Mouse (Mus musculus): ENCODE measurements around the gene Usp36. TPM values are rescaled to one million over a fixed set of nuclear protein-coding genes. Genes with fewer than 3 reads are reported as not detected.
"Not testable (repeated sequence)": the region's sequence is repeated elsewhere in the genome, so short reads cannot be mapped to it uniquely, and the experiment has no call there.

Usp36 gene
- polyA plus RNA-seq, 1 experiment from 2014 or later, result 16.0 TPM

DNA sequence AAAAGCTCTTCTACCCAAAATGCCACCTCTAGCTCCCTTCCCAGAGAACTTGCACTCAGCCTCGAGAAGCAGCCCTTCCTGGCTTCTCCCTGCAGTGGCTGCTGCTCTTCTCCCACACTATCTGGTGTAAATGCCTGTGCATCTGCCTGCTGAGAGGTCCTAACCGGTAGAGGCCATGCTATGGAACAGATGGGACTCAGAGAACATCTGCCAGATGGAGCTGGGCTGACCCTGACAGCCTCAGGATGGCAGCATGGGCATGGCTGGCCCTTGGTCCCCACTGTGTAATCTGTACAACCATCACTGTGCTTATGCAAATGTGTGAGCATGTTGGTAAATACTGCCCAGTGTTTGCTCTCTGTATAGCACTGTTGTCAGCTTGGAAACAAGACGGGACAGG lies 32.6 kb upstream of the Usp36 start:
- Histone ChIP-seq H3K27me3 (no peaks in the 10 kb centered on the region), H3K4me3 (no peak overlapping the region), H3K4me1 (replicated peaks) (peaks cover 48% of the 10 kb centered on the region), H3K36me3 (peaks cover 19% of the 10 kb centered on the region), H3K4me2 (no peak overlapping the region), H3K9me3 (no peaks in the 10 kb centered on the region), H3K27ac (no peak overlapping the region), H3K9ac (no peak overlapping the region)
- WGBS, result 59% methylated on average over 3 of the region's 3 CpGs
- ATAC-seq (ENCODE audit: low FRiP score), result no peak

DNA sequence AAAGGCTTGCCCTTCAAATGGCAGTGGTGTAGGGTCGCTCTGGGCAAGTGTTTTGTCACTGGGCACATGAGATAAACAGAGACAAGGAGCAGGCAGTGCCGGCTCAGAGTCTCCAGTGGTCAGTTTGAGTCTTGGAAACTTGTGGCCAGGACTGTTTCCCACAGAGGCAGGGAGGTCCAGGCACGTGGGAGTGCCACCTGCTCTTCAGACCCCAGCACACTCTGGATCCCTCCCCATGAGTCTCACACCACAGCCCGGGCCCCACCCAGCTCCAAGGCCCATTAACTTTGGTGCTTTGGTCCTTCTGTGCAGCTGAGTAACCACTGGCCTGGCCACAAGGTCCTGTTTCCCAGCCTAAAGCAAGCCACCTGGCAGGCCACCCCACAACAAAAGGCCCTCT lies 31.9 kb upstream of the Usp36 start:
- H3K27ac ChIP-seq, result 0 out of 2 replicates have a peak overlapping the region, but pooled peaks have one; percentile 19
- peaks cover 41% of the 10 kb centered on the region for H3K4me1 ChIP-seq (replicated peaks)
- no peaks in the 10 kb centered on the region for H3K9me3 ChIP-seq
- no peak overlapping the region for H3K4me2 ChIP-seq
- H3K4me3 ChIP-seq, result no peak overlapping the region
- WGBS, result 76% methylated on average over 4 of the region's 4 CpGs
- H3K9ac ChIP-seq, result no peak overlapping the region
- H3K27me3 ChIP-seq, result no peaks in the 10 kb centered on the region
- peaks cover 19% of the 10 kb centered on the region for H3K36me3 ChIP-seq
- no peak for ATAC-seq (ENCODE audit: low FRiP score)

DNA sequence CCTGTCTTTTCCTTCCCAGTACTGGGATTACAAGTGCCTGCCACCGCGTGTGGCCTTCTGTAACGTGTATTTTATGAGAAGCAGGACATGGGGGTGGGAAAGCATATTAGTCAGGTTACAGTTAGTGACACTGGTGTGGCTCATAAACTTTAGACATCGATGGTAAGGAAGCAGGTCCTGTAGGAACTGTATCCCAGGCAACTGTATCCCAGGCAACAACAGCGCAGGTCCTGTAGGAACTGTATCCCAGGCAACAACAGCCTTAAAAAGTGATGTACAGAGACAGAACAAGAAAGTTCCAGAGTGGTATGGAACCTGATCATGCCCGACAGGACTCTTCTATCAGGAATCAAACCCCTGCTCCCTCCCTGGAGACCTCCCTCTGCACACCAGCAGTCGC lies 31.5 kb upstream of the Usp36 start:
- H3K4me2 ChIP-seq, result no peak overlapping the region
- no peak overlapping the region for H3K9ac ChIP-seq
- peaks cover 36% of the 10 kb centered on the region for H3K4me1 ChIP-seq (replicated peaks)
- H3K9me3 ChIP-seq, result no peaks in the 10 kb centered on the region
- 0 out of 2 replicates have a peak overlapping the region, but pooled peaks have one; percentile 45 for H3K27ac ChIP-seq
- H3K27me3 ChIP-seq, result no peaks in the 10 kb centered on the region
- ATAC-seq (ENCODE audit: low FRiP score), result no peak
- peaks cover 20% of the 10 kb centered on the region for H3K36me3 ChIP-seq
- H3K4me3 ChIP-seq, result no peak overlapping the region
- 65% methylated on average over 7 of the region's 7 CpGs for WGBS

DNA sequence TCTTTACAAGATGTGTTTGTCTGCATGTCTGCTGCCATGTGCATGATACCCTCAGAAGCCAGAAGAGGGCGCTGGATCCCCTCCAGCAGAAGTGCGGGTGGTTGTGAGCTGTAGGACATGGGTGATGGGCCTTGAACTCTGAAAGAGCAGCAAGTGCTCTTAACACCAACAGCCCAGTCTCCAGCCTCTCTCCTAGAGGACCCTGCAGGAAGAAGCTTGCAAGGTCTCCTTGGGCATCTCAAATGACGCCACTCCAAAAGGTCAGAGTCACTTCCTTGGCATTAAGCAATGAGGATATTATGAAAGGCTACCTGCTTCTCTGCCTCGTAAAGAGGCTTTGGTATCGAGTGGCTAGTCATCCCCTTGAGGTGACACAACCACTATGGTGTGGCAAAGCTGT lies 28.6 kb upstream of the Usp36 start:
- Histone ChIP-seq H3K27ac (no peak overlapping the region), H3K9me3 (no peaks in the 10 kb centered on the region), H3K9ac (no peak overlapping the region), H3K27me3 (no peaks in the 10 kb centered on the region), H3K4me3 (no peak overlapping the region), H3K36me3 (peaks cover 32% of the 10 kb centered on the region), H3K4me1 (replicated peaks) (peaks cover 29% of the 10 kb centered on the region), H3K4me2 (no peak overlapping the region)
- WGBS, result 73% methylated on average over 5 of the region's 5 CpGs
- ATAC-seq (ENCODE audit: low FRiP score), result no peak

DNA sequence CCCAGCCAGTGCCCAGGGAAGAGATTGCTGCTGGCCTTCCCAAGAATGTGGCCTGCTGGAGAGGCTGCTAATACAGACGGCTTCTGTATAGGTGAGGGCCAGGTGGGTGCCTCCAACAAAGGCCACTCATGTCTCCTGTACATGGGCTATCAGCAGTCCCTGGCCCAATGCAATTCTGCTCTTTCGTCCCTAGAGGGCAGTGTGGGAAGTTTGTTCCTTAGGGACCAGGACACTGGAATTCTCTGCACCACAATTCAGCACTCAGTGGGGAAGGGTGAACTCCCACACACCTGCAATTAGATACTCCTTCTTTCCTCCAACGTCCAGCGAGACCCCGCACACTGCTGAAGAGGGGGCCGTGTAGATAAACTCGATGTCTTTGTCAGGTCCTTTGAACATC lies 27.1 kb upstream of the Usp36 start:
- H3K27ac ChIP-seq, result no peak overlapping the region
- H3K36me3 ChIP-seq, result peaks cover 41% of the 10 kb centered on the region
- H3K4me3 ChIP-seq, result no peak overlapping the region
- peaks cover 16% of the 10 kb centered on the region for H3K4me1 ChIP-seq (replicated peaks)
- ATAC-seq (ENCODE audit: low FRiP score), result no peak
- no peak overlapping the region for H3K4me2 ChIP-seq
- 16% methylated on average over 7 of the region's 7 CpGs for WGBS
- H3K27me3 ChIP-seq, result no peaks in the 10 kb centered on the region
- H3K9ac ChIP-seq, result no peak overlapping the region
- H3K9me3 ChIP-seq, result no peaks in the 10 kb centered on the region

DNA sequence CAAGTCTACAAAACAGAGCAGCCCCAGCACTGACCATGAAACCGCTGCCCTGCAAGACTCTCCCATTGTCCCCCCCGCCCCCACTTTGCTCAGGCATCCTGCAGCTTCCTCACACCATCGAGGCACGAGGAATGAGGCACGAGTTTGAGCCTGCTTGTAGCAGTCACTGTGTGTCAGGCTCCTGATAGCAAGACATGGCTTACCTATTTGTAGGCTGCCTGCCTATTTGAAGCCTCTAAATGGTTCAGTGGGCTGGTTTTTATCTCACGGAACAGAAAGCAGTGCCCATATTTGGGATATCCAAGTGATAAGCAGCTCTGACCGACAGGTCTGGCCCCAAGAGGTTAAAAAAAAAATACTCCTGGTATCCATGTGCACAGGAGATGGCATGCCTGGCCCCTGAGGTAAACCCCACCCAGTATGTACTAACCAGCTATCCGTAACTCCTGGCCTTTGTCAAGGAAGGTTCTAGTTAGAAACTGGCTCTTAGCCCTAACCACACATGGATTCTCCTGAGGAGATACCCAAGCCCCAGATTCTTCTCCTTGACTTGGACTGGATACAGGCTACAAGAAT lies 26.3 kb upstream of the Usp36 start:
- Histone ChIP-seq H3K36me3 (peaks cover 49% of the 10 kb centered on the region), H3K4me1 (replicated peaks) (peaks cover 8% of the 10 kb centered on the region), H3K27ac (no peak overlapping the region), H3K4me2 (no peak overlapping the region), H3K27me3 (no peaks in the 10 kb centered on the region), H3K9ac (no peak overlapping the region), H3K4me3 (no peak overlapping the region), H3K9me3 (no peaks in the 10 kb centered on the region)
- ATAC-seq (ENCODE audit: low FRiP score), result no peak
- WGBS, result 85% methylated on average over 8 of the region's 8 CpGs

DNA sequence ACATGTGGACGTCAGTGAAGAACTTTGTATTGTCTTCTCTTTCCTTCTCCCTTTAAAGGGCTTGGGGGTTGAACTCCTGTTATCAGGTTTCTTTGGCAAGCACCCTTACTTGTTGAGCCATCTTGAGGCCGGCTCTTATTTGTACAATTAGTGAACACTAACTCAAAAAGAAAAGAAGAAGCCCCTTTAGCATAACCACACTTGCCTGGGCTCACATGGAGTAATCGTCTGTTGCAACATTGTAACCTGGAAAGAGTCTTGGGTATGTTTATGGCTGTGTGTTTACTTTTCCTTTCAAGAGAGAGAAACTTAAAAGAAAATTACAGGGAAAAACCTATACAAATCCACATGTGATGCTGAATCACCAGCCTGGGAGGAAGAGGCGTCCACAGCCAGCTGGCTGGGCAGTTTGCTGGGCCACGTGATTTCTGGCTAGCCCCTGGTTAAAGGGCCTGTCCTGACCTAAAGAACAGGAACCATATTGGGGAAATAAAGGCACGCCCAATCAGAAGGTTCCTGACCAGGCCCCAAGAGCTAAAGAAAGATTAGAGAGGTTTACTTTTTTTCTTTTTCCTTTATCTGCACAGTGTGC lies 22.2 kb upstream of the Usp36 start:
- Histone ChIP-seq H3K27me3 (no peaks in the 10 kb centered on the region), H3K9ac (no peak overlapping the region), H3K4me1 (replicated peaks) (no peaks in the 10 kb centered on the region), H3K27ac (no peak overlapping the region), H3K36me3 (peaks cover 64% of the 10 kb centered on the region), H3K9me3 (0 out of 2 replicates have a peak, but pooled peaks cover 8% of the 10 kb centered on the region), H3K4me2 (no peak overlapping the region), H3K4me3 (no peak overlapping the region)
- no peak for ATAC-seq (ENCODE audit: low FRiP score)
- WGBS, result 87% methylated on average over 6 of the region's 6 CpGs

DNA sequence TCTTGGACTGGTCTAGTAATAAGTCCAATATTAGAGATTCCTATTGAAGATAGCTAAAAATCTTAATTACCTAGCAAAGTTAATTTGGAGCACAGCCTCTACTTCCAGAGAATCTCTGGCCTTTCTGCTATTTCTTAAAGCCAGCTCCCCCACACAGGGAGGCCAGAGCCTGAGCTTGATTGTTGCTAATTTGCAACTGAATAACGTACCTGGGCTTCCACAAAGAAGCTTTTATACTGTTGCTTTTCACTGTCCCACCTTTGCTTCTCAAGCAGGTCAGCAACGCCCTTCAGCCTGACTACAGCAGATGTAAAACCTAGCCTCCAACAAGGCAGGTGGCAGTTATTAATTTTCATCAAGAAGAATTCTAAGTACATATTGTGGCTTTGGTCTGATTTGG lies 17.9 kb upstream of the Usp36 start:
- WGBS, result 84% methylated on average over 2 of the region's 2 CpGs
- ATAC-seq (ENCODE audit: low FRiP score); H3K4me3 ChIP-seq; H3K4me1 ChIP-seq (replicated peaks); H3K27ac ChIP-seq; H3K4me2 ChIP-seq; H3K27me3 ChIP-seq; H3K9ac ChIP-seq; H3K9me3 ChIP-seq: not testable (repeated sequence)
- H3K36me3 ChIP-seq, result peaks cover 56% of the 10 kb centered on the region

DNA sequence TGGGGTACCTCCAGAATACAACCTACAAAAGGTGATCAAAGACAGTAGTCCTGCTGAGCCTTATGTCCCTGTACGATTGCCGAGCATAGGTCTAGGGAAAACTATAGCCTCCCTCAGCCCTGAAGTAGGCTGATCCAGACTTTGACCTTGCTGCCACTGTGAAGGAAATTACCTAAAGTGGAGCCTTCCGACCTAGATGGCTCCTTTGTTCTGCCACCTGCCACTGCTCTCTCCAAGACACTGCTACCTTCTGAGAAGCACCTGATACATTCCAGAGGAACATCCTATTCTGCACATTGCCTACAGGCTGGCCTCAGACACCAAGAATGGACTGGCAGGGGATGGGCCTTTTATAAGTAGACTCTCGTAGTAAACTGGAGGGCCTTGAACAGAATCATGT lies 13.9 kb upstream of the Usp36 start:
- H3K4me1 ChIP-seq (replicated peaks); H3K9me3 ChIP-seq; H3K9ac ChIP-seq; H3K27ac ChIP-seq; H3K4me3 ChIP-seq; H3K4me2 ChIP-seq; ATAC-seq (ENCODE audit: low FRiP score); H3K27me3 ChIP-seq: not testable (repeated sequence)
- 95% methylated on average over 4 of the region's 4 CpGs for WGBS
- H3K36me3 ChIP-seq, result peaks cover 35% of the 10 kb centered on the region

DNA sequence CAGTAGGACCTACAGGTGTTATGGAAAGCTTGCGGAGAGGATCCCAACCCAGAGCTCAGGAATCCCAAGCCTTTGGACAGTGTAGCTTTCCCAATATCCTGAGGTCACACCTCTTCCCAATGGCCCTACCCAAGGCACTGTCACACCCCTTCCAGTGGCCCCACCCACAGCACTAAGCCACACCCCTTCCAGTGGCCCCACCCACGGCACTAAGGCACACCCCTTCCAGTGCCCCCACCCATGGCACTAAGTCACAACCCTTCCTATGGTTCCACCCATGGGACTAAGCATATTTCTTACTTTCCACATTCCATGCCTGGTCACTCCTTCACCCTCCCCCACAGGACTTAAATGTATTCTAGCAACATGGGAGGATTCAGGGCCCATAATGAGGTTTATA lies 8.8 kb upstream of the Usp36 start:
- no peak overlapping the region for H3K4me3 ChIP-seq
- no peak for ATAC-seq (ENCODE audit: low FRiP score)
- no peak overlapping the region for H3K9ac ChIP-seq
- H3K4me1 ChIP-seq (replicated peaks), result 0 out of 2 replicates have a peak, but pooled peaks cover 6% of the 10 kb centered on the region
- no peak overlapping the region for H3K4me2 ChIP-seq
- peaks cover 20% of the 10 kb centered on the region for H3K36me3 ChIP-seq
- WGBS, result 79% methylated on average over 2 of the region's 2 CpGs
- no peaks in the 10 kb centered on the region for H3K9me3 ChIP-seq
- H3K27ac ChIP-seq, result no peak overlapping the region
- H3K27me3 ChIP-seq, result no peaks in the 10 kb centered on the region

DNA sequence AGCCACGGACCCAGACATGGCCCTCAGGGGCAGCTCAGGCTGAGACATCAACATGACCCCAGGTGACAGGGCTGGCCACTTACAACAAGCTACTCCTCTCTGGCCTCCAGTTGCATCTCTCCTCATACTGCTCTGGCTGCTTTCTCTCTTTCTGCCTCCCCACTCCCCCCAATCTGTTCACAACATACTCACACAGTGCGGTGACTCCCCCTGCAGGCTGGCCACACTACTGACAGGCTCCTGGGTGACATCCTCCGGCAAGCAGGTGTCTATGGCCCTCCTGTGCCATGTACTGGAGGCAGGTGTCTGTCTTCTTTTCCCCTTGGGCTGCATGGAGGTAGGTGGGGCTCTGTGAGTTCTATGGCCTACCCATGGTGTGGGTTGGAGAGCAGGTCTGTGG lies 7.9 kb upstream of the Usp36 start:
- H3K27ac ChIP-seq, result no peak overlapping the region
- H3K36me3 ChIP-seq, result peaks cover 12% of the 10 kb centered on the region
- H3K4me1 ChIP-seq (replicated peaks), result 0 out of 2 replicates have a peak, but pooled peaks cover 6% of the 10 kb centered on the region
- 75% methylated on average over 3 of the region's 3 CpGs for WGBS
- no peak overlapping the region for H3K9ac ChIP-seq
- no peaks in the 10 kb centered on the region for H3K9me3 ChIP-seq
- no peaks in the 10 kb centered on the region for H3K27me3 ChIP-seq
- no peak overlapping the region for H3K4me3 ChIP-seq
- ATAC-seq (ENCODE audit: low FRiP score), result no peak
- no peak overlapping the region for H3K4me2 ChIP-seq

DNA sequence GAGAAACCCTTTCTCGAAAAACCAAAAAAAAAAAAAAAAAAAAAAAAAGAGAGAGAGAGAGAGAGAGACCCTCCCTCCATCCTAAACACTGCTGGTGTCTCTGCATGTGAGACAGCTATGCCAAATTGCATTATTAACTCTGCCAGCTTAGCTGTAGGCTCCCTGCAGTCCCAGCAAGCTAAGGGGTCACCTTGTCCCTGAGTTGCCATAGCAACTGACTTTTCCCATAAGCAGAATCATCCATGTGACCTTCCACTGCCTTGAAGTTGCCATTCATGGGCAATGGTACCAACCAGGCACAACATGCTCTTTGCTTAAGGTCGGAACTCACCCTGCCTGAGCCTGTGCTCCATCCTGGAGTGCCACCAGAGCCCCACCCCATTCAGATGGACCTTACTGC lies 5.0 kb upstream of the Usp36 start:
- no peaks in the 10 kb centered on the region for H3K36me3 ChIP-seq
- no peak overlapping the region for H3K27ac ChIP-seq
- no peak overlapping the region for H3K4me2 ChIP-seq
- H3K4me1 ChIP-seq (replicated peaks), result peaks cover 14% of the 10 kb centered on the region
- no peak overlapping the region for H3K4me3 ChIP-seq
- no peak for ATAC-seq (ENCODE audit: low FRiP score)
- H3K27me3 ChIP-seq, result no peaks in the 10 kb centered on the region
- H3K9me3 ChIP-seq, result no peaks in the 10 kb centered on the region
- WGBS, result 83% methylated on average over 2 of the region's 2 CpGs
- no peak overlapping the region for H3K9ac ChIP-seq

DNA sequence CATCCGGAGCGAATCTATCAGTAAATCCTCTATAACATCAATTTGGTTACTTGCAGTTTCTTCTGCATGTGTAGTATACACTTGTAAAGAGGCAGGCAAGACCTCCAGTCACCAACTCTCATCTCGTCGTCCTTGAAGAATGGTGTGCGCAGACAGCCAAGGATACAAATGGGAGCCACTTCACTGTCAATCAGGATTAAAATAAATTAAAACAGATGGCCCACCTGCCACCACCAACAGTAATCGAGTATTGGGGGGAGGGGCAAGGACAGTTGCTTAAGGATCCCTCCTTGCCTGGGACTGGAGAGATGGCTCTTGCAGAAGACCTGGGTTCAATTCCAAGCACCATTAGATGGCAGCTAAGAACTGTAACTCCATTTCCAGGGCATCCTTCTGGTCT lies 2.6 kb upstream of the Usp36 start:
- H3K27ac ChIP-seq, result no peak overlapping the region
- no peak for ATAC-seq (ENCODE audit: low FRiP score)
- WGBS, result 72% methylated on average over 6 of the region's 6 CpGs
- H3K4me2 ChIP-seq, result no peak overlapping the region
- peaks cover 29% of the 10 kb centered on the region for H3K4me1 ChIP-seq (replicated peaks)
- no peak overlapping the region for H3K4me3 ChIP-seq
- H3K36me3 ChIP-seq, result peaks cover 1% of the 10 kb centered on the region; the same call in 1 of the 2 replicates
- no peak overlapping the region for H3K9ac ChIP-seq
- no peaks in the 10 kb centered on the region for H3K9me3 ChIP-seq
- H3K27me3 ChIP-seq, result no peaks in the 10 kb centered on the region
